Mouse (Mus musculus): ENCODE measurements around the gene Impad1. TPM values are rescaled to one million over a fixed set of nuclear protein-coding genes. Genes with fewer than 3 reads are reported as not detected.

Impad1 gene
- 39.6 and 40.4 TPM in 2 replicates for polyA plus RNA-seq (2012; rRNA removed)

DNA sequence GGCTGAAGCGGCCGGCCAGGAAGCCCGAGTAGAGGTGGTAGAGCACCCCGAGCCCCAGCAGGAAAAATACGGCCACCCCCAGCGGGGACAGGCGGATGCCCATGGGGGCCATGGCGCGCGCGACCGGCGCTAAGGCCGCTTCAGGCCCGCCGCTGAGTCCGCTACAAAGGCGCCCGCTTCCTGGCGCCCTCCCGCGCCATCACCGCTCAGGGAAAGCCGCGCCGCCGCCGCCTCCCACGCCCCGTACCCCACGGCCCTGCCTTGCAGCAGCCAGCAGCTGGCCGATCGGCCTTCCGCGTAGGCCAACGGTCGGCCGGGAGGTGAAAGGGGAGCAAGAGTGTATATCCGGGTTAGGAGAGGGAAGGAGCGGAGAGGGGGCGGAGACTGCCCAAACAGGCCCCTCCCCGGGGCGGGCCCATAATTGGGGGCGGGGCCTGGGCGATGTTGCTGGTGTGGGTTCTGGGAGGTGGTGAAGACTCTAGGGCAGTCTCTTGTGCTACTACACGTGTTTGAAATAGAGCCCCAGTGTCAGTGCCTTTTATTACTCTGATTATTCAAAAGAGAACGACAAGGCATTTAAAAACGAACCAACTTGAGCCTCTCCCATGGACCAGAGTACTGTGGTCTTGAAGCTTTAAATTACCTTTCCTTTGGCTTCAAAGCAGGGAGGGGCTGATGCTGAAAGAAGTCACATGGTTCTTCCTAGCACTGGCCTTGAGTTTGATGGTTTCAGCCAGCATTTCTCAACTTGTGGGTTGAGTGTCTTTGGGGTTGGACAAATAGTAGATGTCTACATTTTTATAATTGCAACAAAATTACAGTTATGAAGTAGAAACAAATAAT, at the start of gene Impad1:
Impad1 (minus strand) TSS at position 364 of the 843 bp plus-strand sequence.
- no peaks in the 10 kb centered on the region for H3K27me3 ChIP-seq (ENCODE audit: control insufficient read depth, insufficient read depth, low read length)
- peak; percentile 89 to 92 for DNase-seq
- under 1% methylated on average over 48 of the region's 48 CpGs for WGBS
- 0 out of 2 replicates have a peak, but pooled peaks cover 2% of the 10 kb centered on the region for H3K4me1 ChIP-seq (ENCODE audit: control insufficient read depth, insufficient read depth, low read length)
- peak within 1 kb of the TSS; percentile 94 for H3K4me3 ChIP-seq (replicated peaks; ENCODE audit: insufficient read depth, low read depth, low read length)
- TF ChIP-seq POLR2A (IDR thresholded peaks at IDR 0.05; ENCODE audit: borderline replicate concordance, insufficient read depth, low read length) (peak; percentile 57), CTCF (IDR thresholded peaks at IDR 0.05; ENCODE audit: borderline replicate concordance, insufficient read depth, low read depth, low read length) (no peak)
- H3K27ac ChIP-seq (ENCODE audit: insufficient read depth, low read length), result peak within 1 kb of the TSS; percentile 87

DNA sequence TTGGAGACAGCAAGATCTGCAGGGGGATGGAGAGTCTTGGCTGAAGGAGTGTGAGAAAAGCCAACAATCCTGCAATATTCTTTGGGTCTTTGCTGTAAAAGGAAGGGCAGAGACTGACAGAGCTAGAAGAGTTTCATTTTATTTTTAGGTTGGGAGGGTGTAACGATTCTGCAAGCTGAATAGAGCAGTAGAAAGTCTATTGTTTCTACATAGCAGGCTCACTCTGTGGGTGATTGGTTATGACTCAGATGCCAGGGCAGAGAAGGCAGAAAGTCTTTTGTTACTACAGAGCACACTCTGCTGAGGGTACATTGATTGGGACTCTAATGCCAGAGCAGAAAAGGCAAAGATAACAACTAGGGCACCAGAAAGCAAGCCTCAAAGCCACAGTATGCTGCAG, 47.0 kb upstream of the Impad1 start:
- TF ChIP-seq CTCF (IDR thresholded peaks at IDR 0.05; ENCODE audit: borderline replicate concordance, insufficient read depth, low read depth, low read length) (no peak), POLR2A (IDR thresholded peaks at IDR 0.05; ENCODE audit: borderline replicate concordance, insufficient read depth, low read length) (no peak)
- no peaks in the 10 kb centered on the region for H3K4me1 ChIP-seq (ENCODE audit: control insufficient read depth, insufficient read depth, low read length)
- WGBS, result 5% methylated on average over 1 of the region's 1 CpGs
- no peak for DNase-seq
- H3K27ac ChIP-seq (ENCODE audit: insufficient read depth, low read length), result no peak overlapping the region
- H3K27me3 ChIP-seq (ENCODE audit: control insufficient read depth, insufficient read depth, low read length), result no peaks in the 10 kb centered on the region
- no peak overlapping the region for H3K4me3 ChIP-seq (replicated peaks; ENCODE audit: insufficient read depth, low read depth, low read length)

DNA sequence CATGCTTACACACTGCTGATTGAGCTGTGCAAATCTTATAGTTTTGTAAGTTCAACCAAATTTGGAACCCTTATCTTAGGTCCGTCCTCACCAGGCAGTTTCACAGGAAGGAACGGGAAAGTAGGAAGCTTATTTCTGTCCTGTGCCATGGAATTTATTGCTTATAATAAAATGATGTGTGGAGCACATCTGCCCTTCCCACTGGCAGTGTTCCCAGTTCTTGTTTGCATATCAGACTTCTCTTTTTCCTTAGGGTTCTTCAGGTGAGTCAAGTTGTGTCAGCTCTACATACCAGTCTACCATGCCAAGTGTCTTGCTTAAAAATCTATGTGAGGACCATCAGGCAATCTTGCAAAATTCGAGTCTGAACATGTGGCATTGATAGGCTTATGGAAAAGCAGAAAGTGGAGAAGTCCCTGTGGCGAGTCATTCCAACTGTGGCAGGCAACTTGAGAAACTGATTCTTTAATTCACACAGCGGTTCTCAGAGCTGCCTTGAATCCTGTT, 40.7 kb upstream of the Impad1 start:
- Histone ChIP-seq H3K4me3 (replicated peaks; ENCODE audit: insufficient read depth, low read depth, low read length) (no peak overlapping the region), H3K4me1 (ENCODE audit: control insufficient read depth, insufficient read depth, low read length) (no peaks in the 10 kb centered on the region), H3K27ac (ENCODE audit: insufficient read depth, low read length) (no peak overlapping the region), H3K27me3 (ENCODE audit: control insufficient read depth, insufficient read depth, low read length) (no peaks in the 10 kb centered on the region)
- TF ChIP-seq CTCF (IDR thresholded peaks at IDR 0.05; ENCODE audit: borderline replicate concordance, insufficient read depth, low read depth, low read length) (no peak), POLR2A (IDR thresholded peaks at IDR 0.05; ENCODE audit: borderline replicate concordance, insufficient read depth, low read length) (no peak)
- DNase-seq, result no peak
- WGBS, result 73% methylated on average over 5 of the region's 5 CpGs

DNA sequence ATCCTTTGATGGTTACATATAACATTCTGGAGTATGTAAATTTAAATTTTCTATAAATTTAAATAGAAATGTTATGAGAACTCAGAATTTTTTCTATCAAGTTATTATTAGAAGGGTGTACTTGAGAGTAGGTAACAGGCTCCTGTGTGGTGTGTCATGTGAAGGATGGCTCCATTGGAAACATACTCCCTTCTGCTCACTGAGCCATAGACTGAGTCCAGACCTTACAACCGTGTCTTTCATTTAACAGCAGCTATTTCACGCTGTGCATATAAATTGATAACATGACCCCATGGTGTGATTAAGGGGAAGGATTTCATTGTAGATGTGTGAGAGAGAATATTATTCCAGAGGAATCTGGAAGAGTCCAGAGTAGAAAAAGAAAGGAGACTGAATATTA, 35.0 kb upstream of the Impad1 start:
- WGBS, result 8% methylated on average over 2 of the region's 2 CpGs
- no peak overlapping the region for H3K4me3 ChIP-seq (replicated peaks; ENCODE audit: insufficient read depth, low read depth, low read length)
- no peak for TF ChIP-seq CTCF (IDR thresholded peaks at IDR 0.05; ENCODE audit: borderline replicate concordance, insufficient read depth, low read depth, low read length)
- TF ChIP-seq POLR2A (IDR thresholded peaks at IDR 0.05; ENCODE audit: borderline replicate concordance, insufficient read depth, low read length), result no peak
- DNase-seq, result no peak
- no peaks in the 10 kb centered on the region for H3K27me3 ChIP-seq (ENCODE audit: control insufficient read depth, insufficient read depth, low read length)
- H3K27ac ChIP-seq (ENCODE audit: insufficient read depth, low read length), result no peak overlapping the region
- no peaks in the 10 kb centered on the region for H3K4me1 ChIP-seq (ENCODE audit: control insufficient read depth, insufficient read depth, low read length)

DNA sequence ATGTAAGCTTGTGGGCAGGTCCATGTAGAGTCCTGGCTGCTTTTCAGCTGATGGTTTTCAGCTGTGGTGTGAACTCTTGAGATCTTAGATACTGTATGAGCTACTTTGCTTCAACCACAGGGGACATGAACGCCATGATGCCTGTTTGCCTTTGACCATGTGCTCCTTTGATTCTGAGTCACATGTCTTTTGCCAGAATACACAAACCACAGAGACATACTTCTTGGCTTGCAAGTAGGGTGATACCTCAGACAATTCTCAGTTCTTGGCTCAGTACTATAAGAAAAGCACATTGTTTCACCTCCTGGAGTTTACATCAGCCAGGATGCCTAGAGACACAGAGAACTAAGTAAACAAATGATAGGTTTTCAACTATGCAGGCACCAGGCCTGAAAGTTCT, 29.0 kb upstream of the Impad1 start:
- DNase-seq, result no peak
- 82% methylated on average over 1 of the region's 1 CpGs for WGBS
- no peak for TF ChIP-seq POLR2A (IDR thresholded peaks at IDR 0.05; ENCODE audit: borderline replicate concordance, insufficient read depth, low read length)
- Histone ChIP-seq H3K27me3 (ENCODE audit: control insufficient read depth, insufficient read depth, low read length) (no peaks in the 10 kb centered on the region), H3K27ac (ENCODE audit: insufficient read depth, low read length) (no peak overlapping the region), H3K4me1 (ENCODE audit: control insufficient read depth, insufficient read depth, low read length) (no peaks in the 10 kb centered on the region), H3K4me3 (replicated peaks; ENCODE audit: insufficient read depth, low read depth, low read length) (no peak overlapping the region)

DNA sequence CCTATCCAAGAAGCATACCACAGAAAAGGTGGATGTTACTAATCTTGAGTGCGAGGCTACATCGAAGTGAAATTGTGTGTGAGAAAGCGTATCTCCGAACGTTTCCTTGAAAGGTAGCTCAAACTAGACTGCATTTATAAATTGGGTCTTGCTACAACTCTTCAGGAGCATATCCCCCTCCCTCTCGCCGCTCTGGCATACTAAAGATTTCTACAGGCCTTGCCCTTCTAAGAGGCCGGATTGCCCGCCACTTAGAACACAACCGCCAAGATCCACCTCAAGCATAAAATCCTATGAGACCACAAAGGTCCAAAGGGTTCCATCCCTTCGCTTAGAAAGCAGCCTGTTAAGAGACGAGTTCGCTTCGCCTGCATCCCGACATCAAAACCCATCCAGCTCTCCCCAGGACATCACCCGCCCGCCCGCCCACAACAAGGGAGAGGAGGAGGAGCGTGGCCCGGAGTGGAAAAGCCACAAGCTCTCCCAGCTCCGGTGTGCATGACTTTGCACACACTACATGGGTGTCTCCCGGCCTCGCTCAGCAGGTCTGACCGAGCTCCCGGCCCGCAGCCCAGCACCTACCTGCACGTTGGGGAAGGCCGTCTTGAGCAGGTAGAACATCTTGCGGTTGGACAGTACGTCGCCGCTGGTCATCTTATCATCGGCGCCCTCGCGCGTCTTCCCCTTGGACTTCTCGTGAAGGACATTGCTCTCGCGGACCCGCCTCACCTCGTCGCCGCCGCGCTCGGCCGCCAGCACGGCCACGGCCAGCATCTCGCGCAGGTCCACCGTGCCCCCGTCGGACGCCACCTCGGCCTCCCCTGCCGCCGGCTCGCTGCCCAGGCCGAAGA, 789 bp downstream of the Impad1 start:
- Histone ChIP-seq H3K4me3 (replicated peaks; ENCODE audit: insufficient read depth, low read depth, low read length) (peak overlapping the region; percentile 94), H3K4me1 (ENCODE audit: control insufficient read depth, insufficient read depth, low read length) (0 out of 2 replicates have a peak, but pooled peaks cover 2% of the 10 kb centered on the region), H3K27ac (ENCODE audit: insufficient read depth, low read length) (peak overlapping the region; percentile 87), H3K27me3 (ENCODE audit: control insufficient read depth, insufficient read depth, low read length) (no peaks in the 10 kb centered on the region)
- under 1% methylated on average over 61 of the region's 61 CpGs for WGBS
- TF ChIP-seq CTCF (IDR thresholded peaks at IDR 0.05; ENCODE audit: borderline replicate concordance, insufficient read depth, low read depth, low read length) (no peak), POLR2A (IDR thresholded peaks at IDR 0.05; ENCODE audit: borderline replicate concordance, insufficient read depth, low read length) (no peak)
- DNase-seq, result peak; percentile 67 to 78

DNA sequence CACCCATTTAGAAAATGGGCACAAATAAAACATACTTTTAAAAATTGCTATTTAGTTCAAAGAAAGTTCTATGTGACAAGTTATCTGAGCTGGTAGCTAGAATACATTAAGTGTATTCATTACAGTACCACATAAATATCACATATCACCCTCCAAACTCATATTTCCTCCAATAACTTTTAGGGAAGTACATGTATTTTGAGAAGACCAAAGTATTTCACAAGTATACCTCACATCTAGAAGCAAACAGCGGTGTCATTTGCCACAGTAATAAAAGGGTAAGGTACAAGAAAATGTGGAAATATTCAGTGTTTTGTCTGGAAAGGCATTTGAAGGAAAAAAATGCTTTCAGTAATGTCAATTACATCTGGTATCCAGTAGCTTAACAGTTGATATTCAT, 2.0 kb downstream of the Impad1 start:
- TF ChIP-seq POLR2A (IDR thresholded peaks at IDR 0.05; ENCODE audit: borderline replicate concordance, insufficient read depth, low read length) (no peak), CTCF (IDR thresholded peaks at IDR 0.05; ENCODE audit: borderline replicate concordance, insufficient read depth, low read depth, low read length) (no peak)
- H3K4me1 ChIP-seq (ENCODE audit: control insufficient read depth, insufficient read depth, low read length), result 0 out of 2 replicates have a peak, but pooled peaks cover 2% of the 10 kb centered on the region
- WGBS, result 94% methylated on average over 1 of the region's 1 CpGs
- H3K27ac ChIP-seq (ENCODE audit: insufficient read depth, low read length), result no peak overlapping the region
- no peak for DNase-seq
- peak overlapping the region; percentile 94 for H3K4me3 ChIP-seq (replicated peaks; ENCODE audit: insufficient read depth, low read depth, low read length)
- no peaks in the 10 kb centered on the region for H3K27me3 ChIP-seq (ENCODE audit: control insufficient read depth, insufficient read depth, low read length)

Measured in cerebellum, adult 2 months (tissue).